Mouse (Mus musculus) hindbrain, postnatal 0 days (tissue): ENCODE results near the gene Smurf2. TPM values are rescaled to one million over a fixed set of nuclear protein-coding genes. Genes with fewer than 3 reads are reported as not detected.

Source experiments
- ATAC-seq: fragments of 200-750 bp; cut with Nextera tagmentation; 2 replicates; pipeline ENCODE4 v1.8.0; 2017; ENCODE audit warnings: mild to moderate bottlenecking, moderate TSS enrichment, moderate library complexity
- DNase-seq: peaks from one replicate; pipeline ENCODE4 v3.0.0-alpha.2; 2015; ENCODE audit warnings: low spot score
- H3K27ac ChIP-seq: fragments of 300-500 bp; sonication (generic); 2 replicates; pipeline ENCODE4 v1.5.1; 2014; ENCODE audit warnings: mild to moderate bottlenecking
- H3K27me3 ChIP-seq: fragments of 300-500 bp; sonication (generic); 2 replicates; pipeline ENCODE4 v1.6.1; 2014; ENCODE audit warnings: low read length, mixed read lengths; ENCODE audit not compliant: insufficient read depth
- H3K36me3 ChIP-seq: fragments of 300-500 bp; sonication (generic); 2 replicates; pipeline ENCODE4 v1.6.1; 2014; ENCODE audit warnings: low read length, mixed read lengths; ENCODE audit not compliant: insufficient read depth
- H3K4me1 ChIP-seq: fragments of 300-500 bp; sonication (generic); 2 replicates; pipeline ENCODE4 v1.6.1; 2014; ENCODE audit warnings: antibody characterized with exemption, low read length, mixed read lengths; ENCODE audit not compliant: insufficient read depth
- H3K4me2 ChIP-seq: fragments of 300-500 bp; sonication (generic); 2 replicates; pipeline ENCODE4 v1.6.1; 2014; ENCODE audit warnings: low read depth, mild to moderate bottlenecking, low read length, moderate library complexity, mixed read lengths
- H3K4me3 ChIP-seq: fragments of 300-500 bp; sonication (generic); 2 replicates; pipeline ENCODE4 v1.5.1; 2014; ENCODE audit warnings: low read length
- H3K9ac ChIP-seq: fragments of 300-500 bp; sonication (generic); replicated peaks from 2 replicates; pipeline ENCODE4 v1.6.1; 2014; ENCODE audit warnings: mild to moderate bottlenecking, low read length, moderate library complexity, mixed read lengths
- H3K9me3 ChIP-seq: fragments of 300-500 bp; sonication (generic); 2 replicates; pipeline ENCODE4 v1.6.1; 2016; ENCODE audit warnings: low read length, mixed read lengths
- CTCF ChIP-seq: IDR thresholded peaks from 2 replicates; pipeline ENCODE4 v1.5.1; 2016; ENCODE audit warnings: antibody characterized with exemption, control low read depth, low read depth
- WGBS: fragments of 180-500 bp; shearing (Covaris S2); extraction: QIAGEN DNeasy Blood & Tissue Kit; methylation state at CpG from one replicate; pipeline ENCODE4 v1.1.7; 2014; 5-methylcytosine and 5-hydroxymethylcytosine counted together
- polyA plus RNA-seq: library from polyadenylated mRNA; unstranded; fragments of >200 nt; fragmentation: Nextera tagmentation; extraction: Ambion mirVana; gene quantifications from 2 replicates; pipeline ENCODE4 v1.2.1, GENCODE M21; 2015
- total RNA-seq: library from RNA; depleted of rRNA; stranded (reverse); fragments of >200 nt; gene quantifications from 2 replicates; pipeline ENCODE4 v1.2.3, GENCODE M21; 2014

Gene Smurf2
- total and polyA plus RNA-seq, 2 experiments from 2014 or later, result 8.7 to 35.7 TPM

- Histone ChIP-seq H3K4me3 (no peak overlapping the region), H3K27ac (peak overlapping the region; percentile 22; the same call in 1 of the 2 replicates), H3K27me3 (no peaks in the 10 kb centered on the region), H3K36me3 (peaks cover 31% of the 10 kb centered on the region), H3K9ac (no peak overlapping the region), H3K9me3 (no peaks in the 10 kb centered on the region), H3K4me2 (no peak overlapping the region), H3K4me1 (0 out of 2 replicates have a peak, but pooled peaks cover 4% of the 10 kb centered on the region)
- ATAC-seq (no peak), DNase-seq (no peak)
- TF ChIP-seq CTCF, result no peak
- WGBS, result 53% methylated on average over 4 of the region's 4 CpGs
Measured at GRCm38 (mm10) chr11:106820972-106821371, 99.5 kb downstream of the Smurf2 start.

DNA sequence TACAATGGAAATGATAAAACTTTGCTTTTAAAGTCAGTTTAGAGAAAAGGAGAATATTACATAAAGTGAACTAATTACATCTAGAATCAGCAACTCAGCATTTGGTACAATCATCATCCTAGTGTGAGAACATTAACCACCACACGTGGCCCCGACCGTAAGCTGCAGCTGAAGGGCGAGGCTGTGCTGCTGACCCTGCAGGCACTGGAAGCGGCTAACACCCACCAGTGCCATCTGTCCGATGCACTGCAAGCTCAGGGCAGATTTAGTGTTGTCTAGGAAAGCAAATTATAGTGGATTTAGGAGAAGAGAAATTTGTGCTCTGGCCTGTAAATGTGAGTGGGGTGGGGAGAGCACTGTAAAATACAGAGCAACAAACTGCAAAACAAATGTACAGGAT, 100.3 kb downstream of the Smurf2 start:
- Histone ChIP-seq H3K9me3 (no peaks in the 10 kb centered on the region), H3K4me3 (no peak overlapping the region), H3K27me3 (no peaks in the 10 kb centered on the region), H3K4me2 (no peak overlapping the region), H3K36me3 (peaks cover 36% of the 10 kb centered on the region), H3K9ac (no peak overlapping the region), H3K27ac (peak overlapping the region; percentile 5; the same call in 1 of the 2 replicates), H3K4me1 (0 out of 2 replicates have a peak, but pooled peaks cover 4% of the 10 kb centered on the region)
- DNase-seq, result no peak
- WGBS, result 60% methylated on average over 6 of the region's 6 CpGs
- TF ChIP-seq CTCF, result no peak
- ATAC-seq, result 0 out of 2 replicates have a peak, but pooled peaks have one; percentile 27

GRCm38 (mm10) chr11:106819595-106819994, 100.9 kb downstream of the Smurf2 start:
- TF ChIP-seq CTCF, result no peak
- DNase-seq, result no peak
- H3K4me3 ChIP-seq, result no peak overlapping the region
- 0 out of 2 replicates have a peak, but pooled peaks cover 4% of the 10 kb centered on the region for H3K4me1 ChIP-seq
- ATAC-seq, result no peak
- H3K27me3 ChIP-seq, result no peaks in the 10 kb centered on the region
- H3K9ac ChIP-seq, result no peak overlapping the region
- WGBS, result 77% methylated on average over 9 of the region's 9 CpGs
- H3K4me2 ChIP-seq, result no peak overlapping the region
- H3K9me3 ChIP-seq, result no peaks in the 10 kb centered on the region
- H3K36me3 ChIP-seq, result peaks cover 37% of the 10 kb centered on the region
- H3K27ac ChIP-seq, result peak overlapping the region; percentile 67; the same call in 1 of the 2 replicates

GRCm38 (mm10) chr11:106818341-106818740, 102.2 kb downstream of the Smurf2 start:
- WGBS, result 30% methylated on average over 9 of the region's 9 CpGs
- DNase-seq, result peak; percentile 74
- peak; percentile 44; the same call in 1 of the 2 replicates for ATAC-seq
- Histone ChIP-seq H3K4me2 (no peak overlapping the region), H3K27me3 (no peaks in the 10 kb centered on the region), H3K9me3 (no peaks in the 10 kb centered on the region), H3K36me3 (peaks cover 44% of the 10 kb centered on the region), H3K4me1 (0 out of 2 replicates have a peak, but pooled peaks cover 4% of the 10 kb centered on the region), H3K9ac (no peak overlapping the region), H3K27ac (peak overlapping the region; percentile 67), H3K4me3 (no peak overlapping the region)
- no peak for TF ChIP-seq CTCF

- H3K27ac ChIP-seq, result peak overlapping the region; percentile 67; the same call in 1 of the 2 replicates
- 0 out of 2 replicates have a peak, but pooled peaks cover 4% of the 10 kb centered on the region for H3K4me1 ChIP-seq
- no peak for TF ChIP-seq CTCF
- H3K9me3 ChIP-seq, result no peaks in the 10 kb centered on the region
- ATAC-seq (no peak), DNase-seq (peak; percentile 67)
- WGBS, result 52% methylated on average over 6 of the region's 6 CpGs
- H3K9ac ChIP-seq, result no peak overlapping the region
- no peak overlapping the region for H3K4me3 ChIP-seq
- no peaks in the 10 kb centered on the region for H3K27me3 ChIP-seq
- no peak overlapping the region for H3K4me2 ChIP-seq
- peaks cover 44% of the 10 kb centered on the region for H3K36me3 ChIP-seq
Measured at GRCm38 (mm10) chr11:106817808-106818207, 102.7 kb downstream of the Smurf2 start.

DNA sequence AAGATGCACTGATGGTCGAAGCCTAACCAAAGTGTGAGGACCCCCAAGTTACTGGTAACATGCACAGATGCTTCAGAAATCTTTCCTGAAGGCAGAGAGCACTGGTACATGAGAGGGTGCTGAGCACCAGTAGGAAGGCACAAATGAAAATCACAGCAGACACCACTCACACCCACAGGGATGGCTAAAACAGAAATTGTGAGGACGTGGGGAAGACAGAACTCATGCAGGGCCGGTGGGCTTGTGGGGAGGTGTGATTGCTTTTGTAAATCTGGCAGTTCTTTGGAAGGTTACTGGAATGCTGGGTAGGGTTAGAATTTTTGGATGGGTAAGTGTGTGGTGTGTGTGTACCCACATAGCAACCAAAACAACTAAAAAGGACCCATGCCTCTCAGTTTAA, 103.4 kb downstream of the Smurf2 start:
- Histone ChIP-seq H3K36me3 (peaks cover 44% of the 10 kb centered on the region), H3K9ac (no peak overlapping the region), H3K4me2 (no peak overlapping the region), H3K9me3 (no peaks in the 10 kb centered on the region), H3K4me1 (0 out of 2 replicates have a peak, but pooled peaks cover 4% of the 10 kb centered on the region), H3K4me3 (no peak overlapping the region), H3K27ac (peak overlapping the region; percentile 67), H3K27me3 (no peaks in the 10 kb centered on the region)
- no peak for ATAC-seq
- DNase-seq, result no peak
- 61% methylated on average over 3 of the region's 3 CpGs for WGBS
- TF ChIP-seq CTCF, result no peak

GRCm38 (mm10) chr11:106816316-106816715, 104.2 kb downstream of the Smurf2 start:
- WGBS, result 63% methylated on average over 7 of the region's 7 CpGs
- Histone ChIP-seq H3K4me3 (no peak overlapping the region), H3K27ac (peak overlapping the region; percentile 67), H3K36me3 (peaks cover 44% of the 10 kb centered on the region), H3K4me2 (no peak overlapping the region), H3K27me3 (no peaks in the 10 kb centered on the region), H3K9me3 (no peaks in the 10 kb centered on the region), H3K4me1 (0 out of 2 replicates have a peak, but pooled peaks cover 4% of the 10 kb centered on the region), H3K9ac (no peak overlapping the region)
- no peak for TF ChIP-seq CTCF
- no peak for ATAC-seq
- no peak for DNase-seq
